Mouse (Mus musculus) liver, postnatal 0 days (tissue): ENCODE results near the gene Cyp24a1.

ENCODE experiments used
- CTCF ChIP-seq: sonication (generic); IDR thresholded peaks from 2 replicates; pipeline ENCODE4 v1.5.1; 2016; ENCODE audit warnings: antibody characterized with exemption, low read depth
- EP300 ChIP-seq: IDR thresholded peaks from 2 replicates; pipeline ENCODE4 v1.6.1; 2016; ENCODE audit warnings: antibody characterized with exemption, low read depth, mild to moderate bottlenecking

- TF ChIP-seq EP300 (no peak), CTCF (no peak)
Observed at GRCm38 (mm10) chr2:170503343-170503742, 6.4 kb upstream of the Cyp24a1 start.
